Comparison of ENCODE assay signal across 7 mouse cellular contexts in genomic region chr9:33062476-33062875, GRCm38 (mm10).
DNase-seq lines count a peak whose midpoint lies in the region; ATAC-seq lines count a peak whose summit lies in the region.

No protein-coding gene starts in this region.

- H3K27me3 ChIP-seq in forebrain, embryonic 12.5 days: peaks cover 60% of the 10 kb centered on the region
- peaks cover 30% of the 10 kb centered on the region; the same call in 1 of the 2 replicates for H3K27me3 ChIP-seq in hindbrain, embryonic 15.5 days
- no peaks in the 10 kb centered on the region for H3K27me3 ChIP-seq in midbrain, embryonic 11.5 days (ENCODE audit: control insufficient read depth, insufficient read depth, low read length)

- peak; percentile 93 for DNase-seq in embryo, embryonic 10.5 days (ENCODE audit: low spot score)
- peak; percentile 85 for DNase-seq in midbrain, embryonic 11.5 days (ENCODE audit: low spot score, missing footprints)
- peak; percentile 5 for DNase-seq in yolk sac, embryonic 10.5 days (ENCODE audit: low spot score)
- no peak for DNase-seq in kidney, postnatal 10 days
- no peak for DNase-seq in kidney, postnatal 36 days

- H3K4me1 ChIP-seq in forebrain, embryonic 12.5 days: peaks cover 11% of the 10 kb centered on the region; the same call in 1 of the 2 replicates
- H3K4me1 ChIP-seq in hindbrain, embryonic 15.5 days (replicated peaks): peaks cover 9% of the 10 kb centered on the region
- H3K4me1 ChIP-seq in midbrain, embryonic 11.5 days (ENCODE audit: control insufficient read depth, insufficient read depth, low read length): peaks cover 9% of the 10 kb centered on the region

- WGBS in forebrain, embryonic 12.5 days: 8% methylated on average over 4 of the region's 4 CpGs
- WGBS in hindbrain, embryonic 15.5 days: 8% methylated on average over 4 of the region's 4 CpGs
- WGBS in midbrain, embryonic 11.5 days: 14% methylated on average over 4 of the region's 4 CpGs

- no peak overlapping the region for H3K4me3 ChIP-seq in forebrain, embryonic 12.5 days (replicated peaks)
- no peak overlapping the region for H3K4me3 ChIP-seq in hindbrain, embryonic 15.5 days
- no peak overlapping the region for H3K4me3 ChIP-seq in midbrain, embryonic 11.5 days (ENCODE audit: low read depth, low read length)

- H3K27ac ChIP-seq in forebrain, embryonic 12.5 days: no peak overlapping the region
- peak overlapping the region; percentile 45 for H3K27ac ChIP-seq in hindbrain, embryonic 15.5 days (replicated peaks)
- H3K27ac ChIP-seq in midbrain, embryonic 11.5 days (ENCODE audit: low read depth, low read length): no peak overlapping the region

- no peaks in the 10 kb centered on the region for H3K9me3 ChIP-seq in forebrain, embryonic 12.5 days
- H3K9me3 ChIP-seq in hindbrain, embryonic 15.5 days: no peaks in the 10 kb centered on the region
- H3K9me3 ChIP-seq in midbrain, embryonic 11.5 days (ENCODE audit: control insufficient read depth, low read length): no peaks in the 10 kb centered on the region

- H3K36me3 ChIP-seq in forebrain, embryonic 12.5 days (replicated peaks): no peaks in the 10 kb centered on the region
- no peaks in the 10 kb centered on the region for H3K36me3 ChIP-seq in hindbrain, embryonic 15.5 days
- H3K36me3 ChIP-seq in midbrain, embryonic 11.5 days (ENCODE audit: control insufficient read depth, insufficient read depth, low read length): no peaks in the 10 kb centered on the region

- peak; percentile 95 for ATAC-seq in forebrain, embryonic 12.5 days (ENCODE audit: low FRiP score)
- peak; percentile 90 for ATAC-seq in hindbrain, embryonic 15.5 days (ENCODE audit: low FRiP score, low read depth)
- ATAC-seq in midbrain, embryonic 11.5 days (ENCODE audit: low FRiP score): peak; percentile 94

- no peak overlapping the region for H3K9ac ChIP-seq in forebrain, embryonic 12.5 days
- no peak overlapping the region for H3K9ac ChIP-seq in hindbrain, embryonic 15.5 days
- H3K9ac ChIP-seq in midbrain, embryonic 11.5 days (ENCODE audit: low read length): no peak overlapping the region

- H3K4me2 ChIP-seq in forebrain, embryonic 12.5 days: no peak overlapping the region
- H3K4me2 ChIP-seq in hindbrain, embryonic 15.5 days: no peak overlapping the region
- H3K4me2 ChIP-seq in midbrain, embryonic 11.5 days: no peak overlapping the region

Comparison
In these comparisons a context has a peak if more than half of its experiments do, and no peak if none do; other contexts are left out.
1. DNase-seq: peak in embryo, embryonic 10.5 days (single experiment), midbrain, embryonic 11.5 days (single experiment) and yolk sac, embryonic 10.5 days (single experiment); none in kidney, postnatal 10 days (single experiment) and kidney, postnatal 36 days (0 of 2).
2. Peak in every context shown above with its lines, with median percentiles within 50 percentile points of each other: ATAC-seq.